Mouse (Mus musculus) CD4-positive, CD25-positive, alpha-beta regulatory T cell (primary cell): ENCODE results near the gene Muc3. TPM values are rescaled to one million over a fixed set of nuclear protein-coding genes. Genes with fewer than 3 reads are reported as not detected.

ENCODE experiments used
- polyA plus RNA-seq: library from polyadenylated mRNA; unstranded; fragments of 100-300 nt; shearing (Covaris generic); gene quantifications from one replicate; pipeline ENCODE4 v1.2.1, GENCODE M21; 2017

Gene Muc3
- polyA plus RNA-seq = not detected

GRCm38 (mm10) chr5:137149272-137149882 lies at the start of gene Muc3:
Muc3 (minus strand) TSS chr5:137149322.

GRCm38 (mm10) chr5:137115866-137116847 lies 33.0 kb downstream of the Muc3 start, which contains the start of gene Trim56:
Trim56 (minus strand) TSS chr5:137116209.

Other genes with a start within 250 kb of the Muc3 start
- gene Ift22, start 241.2 kb downstream of the Muc3 start, polyA plus RNA-seq = 7.8 TPM
- gene Fis1, start 196.0 kb downstream of the Muc3 start, polyA plus RNA-seq = 260 TPM
- gene Cldn15, start 182.7 kb downstream of the Muc3 start, polyA plus RNA-seq = not detected
- gene Plod3, start 162.3 kb downstream of the Muc3 start, polyA plus RNA-seq = 9.1 TPM
- 54.3 TPM for gene Znhit1, start 161.3 kb downstream of the Muc3 start, polyA plus RNA-seq
- 0.30 TPM for gene Vgf, start 122.9 kb downstream of the Muc3 start, polyA plus RNA-seq
- gene Ap1s1, start 103.2 kb downstream of the Muc3 start, polyA plus RNA-seq = 81.2 TPM
- gene Serpine1, start 77.1 kb downstream of the Muc3 start, polyA plus RNA-seq = not detected
- 16.0 TPM for gene Trim56, start 33.1 kb downstream of the Muc3 start, polyA plus RNA-seq
- gene Muc3a, start 63.1 kb upstream of the Muc3 start, polyA plus RNA-seq = 1.6 TPM
- gene Ache, start 138.2 kb upstream of the Muc3 start, polyA plus RNA-seq = 0.10 TPM
- gene Ufsp1, start 145.3 kb upstream of the Muc3 start, polyA plus RNA-seq = 1.7 TPM
- 97.7 TPM for gene Srrt, start 158.4 kb upstream of the Muc3 start, polyA plus RNA-seq
- gene Trip6, start 165.1 kb upstream of the Muc3 start, polyA plus RNA-seq = 4.6 TPM
- 24.8 TPM for gene Slc12a9, start 184.3 kb upstream of the Muc3 start, polyA plus RNA-seq
- not detected for gene Ephb4, start 200.8 kb upstream of the Muc3 start, polyA plus RNA-seq